Mouse (Mus musculus): Measurements from ENCODE around the gene Iqsec1.

The Iqsec1 gene

GRCm38 (mm10) chr6:90700737-90701136 lies 287.7 kb downstream of the Iqsec1 start:
- H3K4me3 ChIP-seq (replicated peaks; ENCODE audit: low read length), result no peak overlapping the region
- H3K9me3 ChIP-seq (ENCODE audit: low read length), result no peaks in the 10 kb centered on the region
- no peaks in the 10 kb centered on the region for H3K4me1 ChIP-seq (replicated peaks; ENCODE audit: low read depth, low read length)
- 0 out of 2 replicates have a peak, but pooled peaks cover 3% of the 10 kb centered on the region for H3K36me3 ChIP-seq (ENCODE audit: insufficient read depth, low read length)
- TF ChIP-seq NANOG (IDR thresholded peaks at IDR 0.05; ENCODE audit: borderline replicate concordance, low read length) (no peak), POU5F1 (IDR thresholded peaks at IDR 0.05; ENCODE audit: borderline replicate concordance, low read length) (no peak), CTCF (conservative IDR thresholded peaks at IDR 0.05; ENCODE audit: low read length) (no peak)
- H3K27me3 ChIP-seq (ENCODE audit: insufficient read depth, low read length), result no peaks in the 10 kb centered on the region

GRCm38 (mm10) chr6:90700068-90700467 lies 288.4 kb downstream of the Iqsec1 start:
- H3K4me3 ChIP-seq (replicated peaks; ENCODE audit: low read length), result no peak overlapping the region
- H3K4me1 ChIP-seq (replicated peaks; ENCODE audit: low read depth, low read length), result no peaks in the 10 kb centered on the region
- H3K9me3 ChIP-seq (ENCODE audit: low read length), result no peaks in the 10 kb centered on the region
- TF ChIP-seq POU5F1 (IDR thresholded peaks at IDR 0.05; ENCODE audit: borderline replicate concordance, low read length) (no peak), CTCF (conservative IDR thresholded peaks at IDR 0.05; ENCODE audit: low read length) (no peak)
- H3K36me3 ChIP-seq (ENCODE audit: insufficient read depth, low read length), result 0 out of 2 replicates have a peak, but pooled peaks cover 3% of the 10 kb centered on the region
- H3K27me3 ChIP-seq (ENCODE audit: insufficient read depth, low read length), result no peaks in the 10 kb centered on the region

GRCm38 (mm10) chr6:90698843-90699242 lies 289.6 kb downstream of the Iqsec1 start:
- Histone ChIP-seq H3K4me3 (replicated peaks; ENCODE audit: low read length) (no peak overlapping the region), H3K9me3 (ENCODE audit: low read length) (no peaks in the 10 kb centered on the region), H3K36me3 (ENCODE audit: insufficient read depth, low read length) (peaks cover 12% of the 10 kb centered on the region), H3K4me1 (replicated peaks; ENCODE audit: low read depth, low read length) (no peaks in the 10 kb centered on the region), H3K27me3 (ENCODE audit: insufficient read depth, low read length) (no peaks in the 10 kb centered on the region)
- TF ChIP-seq CTCF (conservative IDR thresholded peaks at IDR 0.05; ENCODE audit: low read length) (no peak), POU5F1 (IDR thresholded peaks at IDR 0.05; ENCODE audit: borderline replicate concordance, low read length) (no peak), NANOG (IDR thresholded peaks at IDR 0.05; ENCODE audit: borderline replicate concordance, low read length) (no peak)

GRCm38 (mm10) chr6:90695754-90696153 lies 292.7 kb downstream of the Iqsec1 start:
- no peak overlapping the region for H3K4me3 ChIP-seq (replicated peaks; ENCODE audit: low read length)
- H3K36me3 ChIP-seq (ENCODE audit: insufficient read depth, low read length), result peaks cover 37% of the 10 kb centered on the region
- no peaks in the 10 kb centered on the region for H3K27me3 ChIP-seq (ENCODE audit: insufficient read depth, low read length)
- TF ChIP-seq POU5F1 (IDR thresholded peaks at IDR 0.05; ENCODE audit: borderline replicate concordance, low read length), result no peak
- H3K9me3 ChIP-seq (ENCODE audit: low read length), result no peaks in the 10 kb centered on the region
- 0 out of 2 replicates have a peak, but pooled peaks cover 2% of the 10 kb centered on the region for H3K4me1 ChIP-seq (replicated peaks; ENCODE audit: low read depth, low read length)

- TF ChIP-seq NANOG (IDR thresholded peaks at IDR 0.05; ENCODE audit: borderline replicate concordance, low read length) (no peak), CTCF (conservative IDR thresholded peaks at IDR 0.05; ENCODE audit: low read length) (no peak), POU5F1 (IDR thresholded peaks at IDR 0.05; ENCODE audit: borderline replicate concordance, low read length) (no peak)
- H3K4me3 ChIP-seq (replicated peaks; ENCODE audit: low read length), result no peak overlapping the region
- H3K27me3 ChIP-seq (ENCODE audit: insufficient read depth, low read length), result no peaks in the 10 kb centered on the region
- H3K36me3 ChIP-seq (ENCODE audit: insufficient read depth, low read length), result peaks cover 67% of the 10 kb centered on the region
- peaks cover 12% of the 10 kb centered on the region for H3K4me1 ChIP-seq (replicated peaks; ENCODE audit: low read depth, low read length)
- H3K9me3 ChIP-seq (ENCODE audit: low read length), result no peaks in the 10 kb centered on the region
Observed at GRCm38 (mm10) chr6:90692404-90692803, 296.1 kb downstream of the Iqsec1 start.

GRCm38 (mm10) chr6:90691935-90692334 lies 296.6 kb downstream of the Iqsec1 start:
- Histone ChIP-seq H3K36me3 (ENCODE audit: insufficient read depth, low read length) (peaks cover 69% of the 10 kb centered on the region), H3K4me1 (replicated peaks; ENCODE audit: low read depth, low read length) (peaks cover 12% of the 10 kb centered on the region), H3K4me3 (replicated peaks; ENCODE audit: low read length) (no peak overlapping the region), H3K27me3 (ENCODE audit: insufficient read depth, low read length) (no peaks in the 10 kb centered on the region), H3K9me3 (ENCODE audit: low read length) (no peaks in the 10 kb centered on the region)
- TF ChIP-seq NANOG (IDR thresholded peaks at IDR 0.05; ENCODE audit: borderline replicate concordance, low read length) (no peak), POU5F1 (IDR thresholded peaks at IDR 0.05; ENCODE audit: borderline replicate concordance, low read length) (no peak), CTCF (conservative IDR thresholded peaks at IDR 0.05; ENCODE audit: low read length) (no peak)

- H3K9me3 ChIP-seq (ENCODE audit: low read length), result no peaks in the 10 kb centered on the region
- peaks cover 78% of the 10 kb centered on the region for H3K36me3 ChIP-seq (ENCODE audit: insufficient read depth, low read length)
- no peaks in the 10 kb centered on the region for H3K27me3 ChIP-seq (ENCODE audit: insufficient read depth, low read length)
- H3K4me1 ChIP-seq (replicated peaks; ENCODE audit: low read depth, low read length), result peaks cover 12% of the 10 kb centered on the region
- H3K4me3 ChIP-seq (replicated peaks; ENCODE audit: low read length), result no peak overlapping the region
- TF ChIP-seq CTCF (conservative IDR thresholded peaks at IDR 0.05; ENCODE audit: low read length), result no peak
- no peak for TF ChIP-seq POU5F1 (IDR thresholded peaks at IDR 0.05; ENCODE audit: borderline replicate concordance, low read length)
- TF ChIP-seq NANOG (IDR thresholded peaks at IDR 0.05; ENCODE audit: borderline replicate concordance, low read length), result no peak
Observed at GRCm38 (mm10) chr6:90689500-90689899, 299.0 kb downstream of the Iqsec1 start.

GRCm38 (mm10) chr6:90688742-90689141 lies 299.7 kb downstream of the Iqsec1 start:
- H3K4me3 ChIP-seq (replicated peaks; ENCODE audit: low read length), result no peak overlapping the region
- no peaks in the 10 kb centered on the region for H3K27me3 ChIP-seq (ENCODE audit: insufficient read depth, low read length)
- peaks cover 71% of the 10 kb centered on the region for H3K36me3 ChIP-seq (ENCODE audit: insufficient read depth, low read length)
- H3K9me3 ChIP-seq (ENCODE audit: low read length), result no peaks in the 10 kb centered on the region
- H3K4me1 ChIP-seq (replicated peaks; ENCODE audit: low read depth, low read length), result peaks cover 17% of the 10 kb centered on the region
- TF ChIP-seq POU5F1 (IDR thresholded peaks at IDR 0.05; ENCODE audit: borderline replicate concordance, low read length) (no peak), NANOG (IDR thresholded peaks at IDR 0.05; ENCODE audit: borderline replicate concordance, low read length) (no peak), CTCF (conservative IDR thresholded peaks at IDR 0.05; ENCODE audit: low read length) (no peak)

GRCm38 (mm10) chr6:90688003-90688402 lies 300.5 kb downstream of the Iqsec1 start:
- Histone ChIP-seq H3K4me3 (replicated peaks; ENCODE audit: low read length) (no peak overlapping the region), H3K4me1 (replicated peaks; ENCODE audit: low read depth, low read length) (peaks cover 23% of the 10 kb centered on the region), H3K36me3 (ENCODE audit: insufficient read depth, low read length) (peaks cover 63% of the 10 kb centered on the region), H3K9me3 (ENCODE audit: low read length) (no peaks in the 10 kb centered on the region), H3K27me3 (ENCODE audit: insufficient read depth, low read length) (no peaks in the 10 kb centered on the region)
- TF ChIP-seq CTCF (conservative IDR thresholded peaks at IDR 0.05; ENCODE audit: low read length), result no peak
- TF ChIP-seq NANOG (IDR thresholded peaks at IDR 0.05; ENCODE audit: borderline replicate concordance, low read length), result no peak
- no peak for TF ChIP-seq POU5F1 (IDR thresholded peaks at IDR 0.05; ENCODE audit: borderline replicate concordance, low read length)
